Mouse (Mus musculus): ENCODE results near the gene Gpsm1.

- TF ChIP-seq CTCF (IDR thresholded peaks at IDR 0.05; ENCODE audit: extremely low read depth, insufficient read depth, insufficient read length, insufficient replicate concordance), result no peak
- no peak for TF ChIP-seq POLR2A (IDR thresholded peaks at IDR 0.05; ENCODE audit: low read depth, low read length)
These were observed 15.4 kb downstream of the Gpsm1 start for GRCm38 (mm10) chr2:26330702-26331101.

All from spleen, adult 2 months (tissue).